Mouse (Mus musculus) mouse embryonic stem cell (cell line): Measurements from ENCODE around the gene Hsdl2.

Experiments
- in situ Hi-C, 2 experiments: fragments of 300-500 bp; cut with MboI; formaldehyde crosslinking; loops; 1 replicate in 1 of 2; 3 replicates in 1 of 2; pipeline ENCODE4 v1.14.3; 2019 to 2020; ENCODE audit warnings: low sequenced_read_pairs in 2 of 2, low pct_unique_long_range_greater_than_20kb in 1 of 2, mixed read lengths in 1 of 2; ENCODE audit not compliant: unreplicated experiment in 1 of 2

Gene Hsdl2

DNA sequence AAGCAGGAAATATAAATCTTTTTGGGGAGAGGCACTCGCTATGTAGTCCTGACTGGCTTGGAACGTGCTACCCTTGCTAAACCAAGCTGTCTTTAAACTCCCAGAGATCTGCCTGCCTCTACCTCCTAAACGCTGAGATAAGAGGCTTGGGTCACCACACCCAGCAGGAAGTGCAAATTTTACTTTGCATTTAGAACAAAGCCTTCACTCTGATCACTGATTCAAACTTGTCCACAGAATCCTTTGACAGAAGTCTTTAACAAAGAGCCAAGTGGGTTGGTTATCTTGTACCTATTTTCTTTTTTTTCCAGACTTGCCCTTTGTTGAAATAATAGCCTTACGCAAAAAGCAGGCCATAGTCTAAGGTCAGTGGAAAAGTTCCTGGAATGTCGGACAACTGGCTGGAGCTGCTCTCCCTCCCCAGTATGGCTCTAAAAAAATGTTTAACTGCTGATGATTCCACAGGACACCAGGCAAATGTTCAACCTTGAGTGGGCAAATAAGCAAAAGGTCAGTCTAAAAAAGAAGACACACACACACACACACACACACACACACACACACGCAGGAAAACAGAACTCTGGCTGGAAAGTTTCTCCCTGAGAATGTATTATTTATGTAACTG, 23.2 kb upstream of the Hsdl2 start:
- in situ Hi-C loops: loop anchor here (25.0 kb wide), 3 partner anchors 371 to 471 kb away; partner anchors contain the start of gene Ugcg (in 1 of the 2)

DNA sequence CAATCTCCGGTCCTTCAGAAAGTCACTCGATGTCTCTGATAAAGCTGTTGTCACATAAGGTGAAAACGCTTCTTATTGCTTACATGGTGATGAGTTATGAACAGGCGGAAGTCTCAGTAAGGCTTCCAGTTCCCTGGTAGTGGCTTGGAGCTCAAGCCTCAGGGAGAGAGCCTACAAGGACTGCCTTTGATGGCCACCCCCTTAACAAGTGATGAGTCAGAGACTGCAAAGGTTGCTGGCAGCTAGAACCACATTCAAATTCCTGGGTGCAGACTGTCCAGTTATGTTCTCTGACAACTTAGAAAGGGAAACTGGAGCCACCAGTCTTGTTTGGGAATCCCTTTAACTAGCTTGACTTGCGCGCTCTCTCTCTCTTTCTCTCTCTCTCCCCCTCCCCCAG, 21.2 kb upstream of the Hsdl2 start:
- in situ Hi-C loops: loop anchor here (10.0 to 25.0 kb wide), 5 partner anchors 175 to 473 kb away; partner anchors contain the start of gene Ugcg (in 1 of the 2)

GRCm38 (mm10) chr4:59564128-59564527, 17.2 kb upstream of the Hsdl2 start:
- in situ Hi-C loops: loop anchor here (10.0 to 25.0 kb wide), 5 partner anchors 179 to 477 kb away; partner anchors contain the start of gene Ugcg (in 1 of the 2)

DNA sequence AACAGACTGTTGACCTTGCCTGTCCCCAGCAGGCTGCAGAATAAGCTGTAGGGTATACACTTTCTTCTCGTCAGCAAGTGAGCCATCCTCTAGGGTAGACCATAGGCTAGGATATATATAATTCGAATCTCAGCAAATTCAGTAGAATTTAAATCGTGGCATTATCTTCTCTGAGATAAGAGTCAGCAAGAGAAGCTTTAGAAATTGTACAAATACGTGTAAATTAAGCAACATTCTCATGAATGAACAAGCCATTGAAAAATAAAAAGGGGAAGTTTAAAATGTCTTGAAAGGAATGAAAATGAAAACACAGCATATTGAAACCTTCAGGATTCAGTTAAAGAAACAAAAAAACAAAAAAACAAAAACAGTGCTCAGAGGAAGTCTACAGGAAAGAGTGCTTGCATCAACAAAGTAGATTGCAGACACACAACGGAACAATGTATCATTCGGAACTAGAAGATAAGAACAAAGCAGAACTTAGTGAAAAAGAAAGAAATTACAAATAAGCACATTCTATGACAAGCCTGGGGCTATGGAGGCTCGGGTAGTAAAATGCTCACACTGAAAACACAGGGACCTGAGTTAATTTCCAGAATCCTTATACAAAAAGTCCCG, 15.7 kb upstream of the Hsdl2 start:
- in situ Hi-C loops: loop anchor here (10.0 to 25.0 kb wide), 5 partner anchors 181 to 478 kb away; partner anchors contain the start of gene Ugcg (in 1 of the 2)

GRCm38 (mm10) chr4:59567576-59568260, 13.6 kb upstream of the Hsdl2 start:
- in situ Hi-C loops: loop anchor here (10.0 to 25.0 kb wide), 5 partner anchors 183 to 480 kb away; partner anchors contain the start of gene Ugcg (in 1 of the 2)

- in situ Hi-C loops: loop anchor here (10.0 to 25.0 kb wide), 5 partner anchors 185 to 482 kb away; partner anchors contain the start of gene Ugcg (in 1 of the 2)
Observed at GRCm38 (mm10) chr4:59569538-59569937, 11.8 kb upstream of the Hsdl2 start.

- in situ Hi-C loops: loop anchor here (10.0 to 25.0 kb wide), 4 partner anchors 206 to 483 kb away; partner anchors contain the start of gene Ugcg (in 1 of the 2)
Observed at GRCm38 (mm10) chr4:59570519-59570918, 10.8 kb upstream of the Hsdl2 start.

DNA sequence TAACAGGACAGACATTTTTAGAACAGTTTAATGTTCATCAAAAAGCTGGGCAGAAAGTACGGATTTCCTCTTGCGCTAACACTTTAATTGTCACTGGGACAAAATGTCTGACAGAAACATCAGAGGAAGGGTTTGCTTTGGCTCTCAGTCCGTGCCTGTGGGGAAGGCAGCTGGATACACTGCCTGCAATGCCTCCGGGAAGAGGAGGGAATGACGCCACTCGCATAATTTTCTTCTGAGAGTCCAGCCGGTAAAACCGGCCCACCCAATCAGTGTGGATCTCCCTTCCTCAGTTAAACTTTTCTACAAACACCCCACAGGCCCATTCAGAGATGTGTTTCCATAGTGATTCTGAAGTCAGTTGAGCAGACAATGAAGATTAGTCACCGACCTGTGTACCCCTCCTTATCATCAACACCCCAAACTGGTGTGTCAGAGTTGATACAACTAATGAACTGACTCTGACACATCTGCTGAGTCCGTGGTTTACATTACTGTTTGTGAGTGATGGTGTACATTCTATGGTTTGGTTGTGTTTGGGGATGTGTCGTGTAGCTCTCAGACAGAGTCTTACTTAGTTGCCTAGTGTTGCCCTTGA, 8.7 kb upstream of the Hsdl2 start:
- in situ Hi-C loops: loop anchor here (10.0 to 25.0 kb wide), 4 partner anchors 208 to 485 kb away; partner anchors contain the start of gene Ugcg (in 1 of the 2)

- in situ Hi-C loops: loop anchor here in 1 of 2 experiments (10.0 kb wide), 1 partner anchor 211 kb away; no protein-coding TSS in a partner anchor
Observed at GRCm38 (mm10) chr4:59575184-59575958, 6.0 kb upstream of the Hsdl2 start.

DNA sequence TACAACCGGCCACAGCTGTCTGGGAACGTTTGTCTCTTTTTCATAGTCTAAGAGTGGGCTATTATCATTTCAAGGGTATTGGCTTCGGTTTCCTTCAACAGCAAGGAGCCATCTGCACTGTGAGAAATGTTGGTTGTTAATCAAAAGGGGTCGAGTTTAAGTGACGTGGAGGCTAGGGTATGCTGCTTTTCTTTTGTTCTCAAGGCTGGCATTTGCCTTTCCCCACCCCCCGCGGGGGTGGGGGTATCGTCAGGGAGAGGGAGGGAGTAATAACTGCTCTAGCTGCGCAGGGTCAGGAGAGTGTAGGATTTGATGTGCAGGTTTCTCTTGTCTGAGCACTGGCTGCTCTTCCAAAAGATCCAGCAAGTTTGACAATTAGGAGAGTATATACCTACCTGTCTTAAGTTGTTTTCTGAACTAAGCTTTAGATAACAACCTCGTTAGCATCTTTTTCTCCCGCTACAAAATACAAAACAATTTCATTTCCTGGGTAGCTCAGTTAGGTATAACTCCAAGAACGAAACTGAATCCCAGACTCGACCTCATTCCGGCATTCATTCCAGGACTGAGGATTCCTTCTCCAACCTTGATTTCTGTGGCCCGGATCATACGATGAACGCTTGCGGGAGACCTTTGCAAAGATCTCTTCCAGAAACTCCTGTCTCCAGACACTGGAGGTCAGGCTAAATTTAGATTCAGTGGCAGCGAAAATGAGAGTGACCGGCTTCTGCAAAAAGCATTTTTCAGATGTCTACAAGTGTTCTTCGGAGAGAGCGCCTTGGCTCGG, 675 bp upstream of the Hsdl2 start:
- in situ Hi-C loops: no loop called here

DNA sequence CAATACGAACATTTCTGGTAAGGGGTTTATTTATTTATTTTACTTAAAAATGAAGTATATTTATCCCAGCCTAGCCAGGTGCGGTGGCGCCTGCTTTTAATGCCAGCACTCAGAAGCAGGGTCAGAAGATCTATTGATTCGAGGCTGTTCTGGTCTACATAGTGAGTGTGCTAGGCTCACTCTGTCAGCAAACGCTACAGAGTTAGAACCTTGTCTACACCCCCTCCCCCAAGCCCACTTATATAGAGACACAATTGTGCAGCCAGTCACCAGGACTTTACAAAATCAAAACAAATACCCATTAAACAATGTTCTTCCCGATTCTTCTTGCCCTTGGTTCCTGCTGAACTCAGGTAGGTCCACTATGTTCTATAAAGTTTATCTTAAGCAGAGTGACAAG, 823 bp downstream of the Hsdl2 start:
- in situ Hi-C loops: no loop called here

DNA sequence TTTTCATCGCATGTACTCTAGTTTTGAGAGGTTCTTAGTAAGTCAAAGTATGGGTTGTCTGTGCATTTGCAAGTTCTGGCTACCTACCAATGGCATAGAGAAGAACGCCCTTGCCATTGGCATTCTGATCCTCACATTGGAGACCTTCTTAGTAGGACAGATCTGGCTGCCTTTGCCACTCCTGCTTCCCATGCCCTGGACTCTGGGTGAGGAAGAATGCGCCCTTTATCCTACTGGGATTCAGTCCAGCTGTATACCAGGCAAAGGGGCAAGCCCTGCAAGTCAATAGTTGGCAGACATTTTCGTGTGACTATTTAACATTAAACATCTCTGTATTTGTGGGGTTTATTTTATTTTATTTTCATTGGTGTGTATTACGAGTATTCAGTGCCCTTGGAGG, 3.7 kb downstream of the Hsdl2 start:
- in situ Hi-C loops: no loop called here

DNA sequence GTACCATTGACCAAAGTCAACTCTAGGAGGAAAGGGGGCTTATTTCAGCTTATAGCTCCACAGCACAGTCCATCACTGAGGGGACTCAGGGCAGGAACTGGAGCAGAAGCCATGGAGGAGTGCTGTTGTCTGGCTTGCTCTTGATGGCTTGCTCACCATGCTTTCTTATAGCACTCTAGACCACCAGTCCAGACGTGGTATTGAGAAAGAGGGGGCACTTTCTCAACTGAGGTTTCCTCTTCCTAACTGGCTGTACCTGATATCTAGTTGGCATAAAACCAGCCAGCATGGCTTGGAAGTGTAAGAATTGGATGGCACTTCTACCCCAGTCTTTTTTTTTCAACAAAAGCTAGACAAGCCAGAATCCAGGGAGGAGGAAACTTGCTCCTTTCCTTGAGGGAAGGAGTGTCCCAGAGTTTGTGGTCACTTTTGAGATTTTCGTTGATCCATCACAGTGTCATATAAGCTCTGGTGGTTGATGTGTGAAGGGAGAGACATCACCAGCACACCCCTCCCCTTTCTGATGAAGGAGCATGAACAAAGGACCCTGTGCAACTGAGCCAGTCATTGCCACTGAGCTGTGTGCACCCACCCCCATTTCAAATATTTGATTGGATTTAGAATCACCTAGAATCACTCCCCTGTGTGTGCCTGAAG, 6.0 kb downstream of the Hsdl2 start:
- in situ Hi-C loops: no loop called here

- in situ Hi-C loops: no loop called here
Observed at GRCm38 (mm10) chr4:59587872-59588226, 6.5 kb downstream of the Hsdl2 start.

- in situ Hi-C loops: no loop called here
Observed at GRCm38 (mm10) chr4:59594614-59595013, 13.3 kb downstream of the Hsdl2 start.

DNA sequence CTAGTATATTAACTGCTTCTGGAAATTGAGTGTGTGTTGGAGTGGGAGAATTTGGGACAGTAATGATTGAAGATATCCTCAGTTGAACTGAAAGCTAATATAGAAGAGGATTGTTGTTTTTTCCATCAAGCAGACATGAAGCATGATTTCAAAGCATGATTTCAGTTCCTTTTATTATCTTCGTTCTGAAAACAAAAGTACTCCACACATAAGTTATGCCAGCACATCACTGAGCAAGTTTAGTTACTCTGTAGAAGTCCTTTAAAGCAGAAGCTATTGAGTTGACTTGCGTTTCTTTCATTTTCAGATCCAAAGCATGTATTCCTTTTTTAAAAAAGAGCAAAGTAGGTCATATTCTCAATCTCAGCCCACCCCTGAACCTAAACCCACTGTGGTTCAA, 15.2 kb downstream of the Hsdl2 start:
- in situ Hi-C loops: no loop called here

GRCm38 (mm10) chr4:59602704-59603103, 21.3 kb downstream of the Hsdl2 start:
- in situ Hi-C loops: loop anchor here in 1 of 2 experiments (25.0 kb wide), 1 partner anchor 135 kb away; no protein-coding TSS in a partner anchor
